Mouse (Mus musculus) CD8-positive naive resting alpha-beta T cell, adult 2 months (primary cell): ENCODE data around the gene Lyrm1.
A peak's percentile ranks its signal among the peaks of the same experiment; 100 is the strongest.

Experiments used
- DNase-seq, 2 experiments: peaks; one replicate each; pipeline ENCODE4 v3.0.0; 2022; ENCODE audit warnings: low read depth in 2 of 2, low spot score in 2 of 2

The Lyrm1 gene

GRCm38 (mm10) chr7:119895639-119896512, at the start of gene Lyrm1, which contains the start of gene Dcun1d3:
TSS of gene Lyrm1 (plus strand) at chr7:119895861.
TSS of gene Dcun1d3 (minus strand) at chr7:119896298.
- DNase-seq, result peak; percentile 92 to 94

DNA sequence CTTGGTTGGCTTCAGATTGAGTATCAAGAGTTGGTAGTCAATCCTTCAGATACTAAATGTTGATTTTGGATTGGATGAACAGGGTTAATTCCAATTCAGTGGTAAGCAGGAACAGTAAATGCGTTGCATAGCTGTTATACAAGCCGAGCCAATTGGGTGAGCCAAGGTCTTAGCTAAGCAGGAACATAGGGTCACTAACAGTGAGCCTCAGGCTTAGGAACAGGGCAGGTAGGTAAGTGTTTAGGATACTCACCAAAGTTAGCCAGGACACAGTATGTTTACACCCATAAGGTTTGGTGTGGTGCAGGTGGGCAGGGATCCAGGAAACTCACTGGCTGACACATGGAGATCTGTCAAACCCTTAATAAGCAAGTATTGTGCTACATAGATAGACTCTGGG, 48.3 kb upstream of the Lyrm1 start:
- no peak for DNase-seq

- peak in 1 of 2 experiments; percentile 19 for DNase-seq
Observed at GRCm38 (mm10) chr7:119849096-119849495, 46.6 kb upstream of the Lyrm1 start.

DNA sequence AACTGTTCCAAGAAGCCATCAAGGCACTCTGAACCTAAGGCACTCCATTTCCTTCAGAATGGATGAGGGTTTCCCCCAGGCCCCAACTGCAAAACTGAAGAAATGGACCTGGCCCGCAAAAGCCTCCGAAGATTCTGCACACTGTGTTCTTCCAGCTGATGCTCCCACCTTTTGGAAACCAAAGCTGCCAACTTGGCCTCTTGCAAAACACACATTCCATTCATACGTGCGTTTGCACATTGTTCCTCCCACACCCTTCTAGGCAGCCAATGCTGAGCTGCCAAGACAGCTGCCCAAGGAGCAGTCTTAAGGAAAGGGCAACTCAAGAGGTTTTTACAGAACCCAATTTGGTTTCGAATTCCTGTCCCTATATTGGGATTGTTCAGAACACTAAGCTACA, 44.9 kb upstream of the Lyrm1 start:
- no peak for DNase-seq

GRCm38 (mm10) chr7:119852494-119852893, 43.2 kb upstream of the Lyrm1 start:
- no peak for DNase-seq

- DNase-seq, result no peak
Observed at GRCm38 (mm10) chr7:119853186-119853585, 42.5 kb upstream of the Lyrm1 start.

DNA sequence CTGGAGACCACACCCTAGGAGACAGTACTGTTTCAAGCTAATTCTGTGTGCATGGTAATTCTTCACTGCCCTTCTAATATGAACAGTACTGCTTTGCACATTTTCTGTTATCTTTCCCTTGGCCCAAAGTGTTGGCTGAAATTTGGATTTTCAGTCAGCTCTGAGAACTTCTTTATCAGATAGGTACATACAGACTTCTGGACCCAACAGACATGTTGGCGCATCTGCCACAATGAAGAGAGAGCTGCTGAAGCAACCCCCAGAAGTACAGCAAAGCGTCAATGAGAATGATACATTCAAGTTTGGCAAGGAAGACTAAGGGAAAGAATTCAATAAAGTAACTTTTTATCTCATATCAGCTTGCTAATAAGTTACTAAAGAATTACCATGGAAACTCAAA, 41.3 kb upstream of the Lyrm1 start:
- no peak for DNase-seq

- DNase-seq, result no peak
Observed at GRCm38 (mm10) chr7:119855031-119855430, 40.6 kb upstream of the Lyrm1 start.

- DNase-seq, result no peak
Observed at GRCm38 (mm10) chr7:119859476-119859875, 36.2 kb upstream of the Lyrm1 start.

- no peak for DNase-seq
Observed at GRCm38 (mm10) chr7:119860116-119860515, 35.5 kb upstream of the Lyrm1 start.

DNA sequence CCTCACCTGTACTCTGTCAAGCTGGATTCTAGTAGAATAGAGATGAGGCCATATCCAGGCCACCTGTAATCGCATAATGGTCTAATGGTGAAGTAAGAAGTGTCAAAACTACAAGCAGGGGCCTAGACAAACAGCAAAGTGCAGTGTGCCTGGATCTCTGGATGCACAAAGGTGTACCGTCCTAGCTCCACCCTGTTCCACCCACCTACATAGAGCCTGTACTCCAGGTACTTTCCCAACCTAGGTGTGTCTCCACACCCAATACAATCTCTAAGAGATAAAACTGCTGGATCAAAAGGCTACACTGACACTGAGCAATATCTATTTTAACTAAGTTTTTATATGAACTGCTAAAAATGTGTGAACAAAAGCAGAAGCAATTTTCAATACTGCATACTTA, 35.1 kb upstream of the Lyrm1 start:
- DNase-seq, result no peak

GRCm38 (mm10) chr7:119860971-119861334, 34.7 kb upstream of the Lyrm1 start:
- DNase-seq, result no peak

GRCm38 (mm10) chr7:119861335-119862091, 34.1 kb upstream of the Lyrm1 start:
- DNase-seq, result peak; percentile 48 to 54

DNA sequence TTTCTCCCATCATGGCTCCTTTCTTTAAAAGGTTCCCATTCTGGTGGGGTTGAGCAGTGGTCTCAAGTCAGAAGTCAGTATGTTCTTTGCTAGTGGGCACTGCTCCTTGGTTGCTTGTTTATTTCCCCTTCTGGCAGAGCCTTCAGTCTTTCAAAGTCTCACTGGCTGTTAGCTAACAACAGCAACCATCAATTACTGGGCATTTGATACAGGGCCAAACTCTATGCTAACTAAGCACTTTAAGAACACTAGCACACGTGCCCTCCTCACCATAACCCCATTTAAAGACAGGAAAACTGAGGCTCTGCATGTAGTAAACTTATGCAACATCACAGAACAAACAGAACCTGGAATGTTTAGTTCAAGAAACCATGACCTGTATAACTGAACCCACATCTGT, 33.5 kb upstream of the Lyrm1 start:
- no peak for DNase-seq

DNA sequence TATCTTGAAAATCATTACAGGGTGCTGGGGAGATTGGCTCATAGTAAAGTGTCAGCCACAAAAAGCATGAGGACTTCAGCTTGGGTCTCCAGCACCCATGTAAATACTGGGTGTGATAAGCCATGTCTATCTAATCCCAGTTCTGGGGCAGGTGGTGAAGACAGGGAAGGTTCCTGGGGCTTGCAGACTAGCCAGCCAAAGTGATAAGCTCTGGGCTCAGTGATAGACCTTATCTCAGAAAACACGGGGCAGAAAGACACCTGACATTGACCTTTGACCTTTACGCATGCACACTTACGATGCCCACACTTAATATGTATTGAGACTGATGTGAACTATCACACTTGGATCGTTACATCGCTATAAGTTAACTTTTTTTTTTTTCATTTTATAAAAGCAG, 31.2 kb upstream of the Lyrm1 start:
- no peak for DNase-seq

DNA sequence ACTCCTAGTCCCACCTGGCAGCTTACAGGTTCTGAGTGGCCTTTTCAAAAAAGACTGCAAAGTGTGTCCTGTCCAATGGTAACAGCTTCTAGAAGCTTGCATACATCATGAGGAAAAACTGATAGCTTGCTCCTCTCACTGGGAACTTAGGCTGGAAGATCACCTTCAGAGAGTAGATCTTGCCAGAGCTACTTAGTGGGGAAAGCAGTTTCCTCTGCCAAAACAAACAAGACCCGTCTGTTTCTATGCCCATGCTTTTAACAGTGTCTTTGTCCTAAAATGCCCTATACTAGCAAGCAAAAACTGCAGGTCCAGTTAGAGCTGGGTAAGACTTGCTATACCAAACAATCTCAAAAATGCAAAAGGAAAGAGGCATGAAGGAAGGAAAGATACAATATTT, 29.5 kb upstream of the Lyrm1 start:
- no peak for DNase-seq

- no peak for DNase-seq
Observed at GRCm38 (mm10) chr7:119872204-119872603, 23.5 kb upstream of the Lyrm1 start.

DNA sequence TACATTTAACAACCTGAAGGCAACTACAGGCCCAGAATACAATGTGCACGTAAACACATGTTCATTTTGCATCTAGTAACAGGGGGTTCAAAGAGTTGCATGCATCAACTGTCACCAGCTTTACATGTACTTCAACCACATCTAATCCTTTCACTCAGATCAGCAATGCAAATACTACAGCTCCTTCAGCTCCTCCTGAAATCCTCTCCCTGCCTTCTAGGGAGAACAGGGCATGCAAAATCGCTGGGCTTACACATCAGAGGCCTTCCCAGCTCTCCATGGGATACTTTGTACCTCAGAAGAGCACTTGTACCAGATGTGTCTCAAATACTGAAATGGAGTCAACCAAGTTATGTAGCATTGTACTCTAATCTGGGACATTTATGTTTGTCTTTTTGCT, 22.6 kb upstream of the Lyrm1 start:
- no peak for DNase-seq

- DNase-seq, result no peak
Observed at GRCm38 (mm10) chr7:119875776-119876440, 19.8 kb upstream of the Lyrm1 start.

DNA sequence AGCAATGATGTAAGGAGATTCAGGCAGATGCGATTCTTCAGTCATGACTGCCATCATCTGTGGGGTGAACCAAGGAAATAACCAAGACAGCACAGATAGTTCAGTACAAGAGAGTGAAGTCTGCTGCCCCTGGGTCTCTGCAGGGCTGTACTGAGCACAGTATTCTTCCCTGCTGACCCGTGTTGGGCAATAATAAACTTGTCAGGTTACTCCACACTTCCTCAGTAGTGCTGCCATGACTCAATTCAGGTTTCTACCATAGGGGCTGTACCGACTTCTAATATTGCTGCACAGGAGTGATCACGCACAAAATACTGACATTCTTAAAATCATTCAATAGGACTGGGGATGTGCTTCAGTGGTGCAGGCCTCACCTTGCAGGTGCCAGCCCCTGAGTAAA, 16.5 kb upstream of the Lyrm1 start:
- no peak for DNase-seq

GRCm38 (mm10) chr7:119880345-119880744, 15.3 kb upstream of the Lyrm1 start:
- no peak for DNase-seq

- DNase-seq, result no peak
Observed at GRCm38 (mm10) chr7:119881229-119881628, 14.4 kb upstream of the Lyrm1 start.
